ENCODE assay signal across 9 mouse cellular contexts in genomic region chr7:45470869-45471268, GRCm38 (mm10). TPM values are rescaled to one million over a fixed set of nuclear protein-coding genes. Genes with fewer than 3 reads are reported as not detected.
A peak's percentile ranks its signal among the peaks of the same experiment; 100 is the strongest.
DNase-seq lines count a peak whose midpoint lies in the region; ATAC-seq and TF ChIP-seq lines count a peak whose summit lies in the region.
"Had no signal": no experiment of that assay in that cellular context is flagged by ENCODE, and none has a peak within 500 bp of the region (broad histone marks: within the 10 kb centered on the region; RNA-seq: fewer than 3 reads in every experiment).

No protein-coding gene starts in this region.

- no peak for ATAC-seq in forebrain, embryonic 11.5 days (replicated peaks; ENCODE audit: low FRiP score)
- ATAC-seq in forebrain, embryonic 16.5 days, result no peak
- ATAC-seq in common myeloid progenitor, adult 5-6 weeks (replicated peaks; ENCODE audit: low read depth, poor library complexity, severe bottlenecking), result peak; percentile 63
- no peak for ATAC-seq in lung, embryonic 14.5 days (ENCODE audit: insufficient read depth)

- H3K9ac ChIP-seq in forebrain, embryonic 11.5 days (ENCODE audit: low read length), result no peak overlapping the region
- no peak overlapping the region for H3K9ac ChIP-seq in forebrain, embryonic 16.5 days (replicated peaks; ENCODE audit: low read depth, low read length)
- no peak overlapping the region for H3K9ac ChIP-seq in lung, embryonic 14.5 days
- H3K9ac ChIP-seq: hindbrain, embryonic 15.5 days had no signal

- H3K27me3 ChIP-seq in forebrain, embryonic 11.5 days (ENCODE audit: control insufficient read depth, insufficient read depth, low read length), result no peaks in the 10 kb centered on the region
- no peaks in the 10 kb centered on the region for H3K27me3 ChIP-seq in forebrain, embryonic 16.5 days (replicated peaks; ENCODE audit: control insufficient read depth, insufficient read depth, low read length)
- no peaks in the 10 kb centered on the region for H3K27me3 ChIP-seq in testis, adult 2 months (ENCODE audit: control insufficient read depth, insufficient read depth, low read length)
- no peaks in the 10 kb centered on the region for H3K27me3 ChIP-seq in lung, embryonic 14.5 days (ENCODE audit: insufficient read depth, low read length)
- H3K27me3 ChIP-seq: hindbrain, embryonic 15.5 days had no signal

- no peak overlapping the region for H3K4me3 ChIP-seq in forebrain, embryonic 11.5 days (ENCODE audit: low read depth, low read length)
- H3K4me3 ChIP-seq in forebrain, embryonic 16.5 days (replicated peaks; ENCODE audit: low read length), result no peak overlapping the region
- no peak overlapping the region for H3K4me3 ChIP-seq in testis, adult 2 months (ENCODE audit: control insufficient read depth, low read depth, low read length)
- no peak overlapping the region for H3K4me3 ChIP-seq in lung, embryonic 14.5 days (ENCODE audit: low read depth, low read length)
- H3K4me3 ChIP-seq: hindbrain, embryonic 15.5 days had no signal

- no peak for TF ChIP-seq POLR2A in testis, adult 2 months (IDR thresholded peaks at IDR 0.05; ENCODE audit: control insufficient read depth, low read depth, low read length)

- peak; percentile 73 for DNase-seq in forebrain, embryonic 11.5 days (ENCODE audit: low spot score)
- DNase-seq in testis, postnatal 14 days (ENCODE audit: low spot score), result no peak
- peak; percentile 67 to 87 for DNase-seq in kidney, adult 8-10 months
- DNase-seq in lung, embryonic 14.5 days, result peak; percentile 96
- DNase-seq in spleen, adult 12 weeks (ENCODE audit: low spot score), result peak; percentile 62

- H3K4me1 ChIP-seq in forebrain, embryonic 11.5 days (replicated peaks; ENCODE audit: control insufficient read depth, insufficient read depth, low read length), result peaks cover 4% of the 10 kb centered on the region
- H3K4me1 ChIP-seq in forebrain, embryonic 16.5 days (replicated peaks; ENCODE audit: control insufficient read depth, insufficient read depth, low read length), result peaks cover 4% of the 10 kb centered on the region
- H3K4me1 ChIP-seq in testis, adult 2 months (ENCODE audit: control insufficient read depth, insufficient read depth, low read length), result peaks cover 23% of the 10 kb centered on the region
- H3K4me1 ChIP-seq in lung, embryonic 14.5 days (ENCODE audit: insufficient read depth), result no peaks in the 10 kb centered on the region

- H3K9me3 ChIP-seq in forebrain, embryonic 11.5 days (ENCODE audit: control insufficient read depth, low read length), result no peaks in the 10 kb centered on the region
- no peaks in the 10 kb centered on the region for H3K9me3 ChIP-seq in forebrain, embryonic 16.5 days (ENCODE audit: control insufficient read depth, low read length)
- H3K9me3 ChIP-seq in lung, embryonic 14.5 days (ENCODE audit: low read depth, low read length), result no peaks in the 10 kb centered on the region
- H3K9me3 ChIP-seq: hindbrain, embryonic 15.5 days had no signal

- 10% methylated on average over 3 of the region's 3 CpGs for WGBS in forebrain, embryonic 11.5 days
- WGBS in forebrain, embryonic 16.5 days, result 7% methylated on average over 3 of the region's 3 CpGs
- 8% methylated on average over 3 of the region's 3 CpGs for WGBS in lung, embryonic 14.5 days

- no peak overlapping the region for H3K27ac ChIP-seq in forebrain, embryonic 11.5 days (ENCODE audit: low read depth, low read length)
- H3K27ac ChIP-seq in forebrain, embryonic 16.5 days (ENCODE audit: low read length), result no peak overlapping the region
- peak overlapping the region; percentile 32; the same call in 1 of the 2 replicates for H3K27ac ChIP-seq in testis, adult 2 months (ENCODE audit: control insufficient read depth, insufficient read depth, low read depth, low read length)
- H3K27ac ChIP-seq in lung, embryonic 14.5 days (ENCODE audit: low read depth), result no peak overlapping the region
- H3K27ac ChIP-seq: hindbrain, embryonic 15.5 days had no signal

- TF ChIP-seq CTCF in testis, adult 2 months (IDR thresholded peaks at IDR 0.05; ENCODE audit: control insufficient read depth, insufficient read depth, insufficient replicate concordance, low read depth, low read length), result no peak
- peak; percentile 83 for TF ChIP-seq CTCF in lung, embryonic 14.5 days (IDR thresholded peaks at IDR 0.05; ENCODE audit: low read depth)

- no peaks in the 10 kb centered on the region for H3K36me3 ChIP-seq in forebrain, embryonic 11.5 days (ENCODE audit: control insufficient read depth, insufficient read depth, low read length)
- no peaks in the 10 kb centered on the region for H3K36me3 ChIP-seq in forebrain, embryonic 16.5 days (ENCODE audit: control insufficient read depth, insufficient read depth)
- H3K36me3 ChIP-seq in testis, adult 2 months (ENCODE audit: control insufficient read depth, insufficient read depth, low read length), result no peaks in the 10 kb centered on the region
- no peaks in the 10 kb centered on the region for H3K36me3 ChIP-seq in lung, embryonic 14.5 days (ENCODE audit: insufficient read depth)
- H3K36me3 ChIP-seq: hindbrain, embryonic 15.5 days had no signal

- H3K4me2 ChIP-seq in forebrain, embryonic 11.5 days (ENCODE audit: low read depth, low read length, severe bottlenecking), result no peak overlapping the region
- H3K4me2 ChIP-seq in forebrain, embryonic 16.5 days (ENCODE audit: low read length), result no peak overlapping the region
- H3K4me2 ChIP-seq in lung, embryonic 14.5 days, result no peak overlapping the region
- H3K4me2 ChIP-seq: hindbrain, embryonic 15.5 days had no signal

RNA-seq across cellular contexts. Expression of gene Bax, which starts 4.2 kb away (rescaled TPM):
- 192 and 202 TPM in 2 replicates for polyA plus RNA-seq in forebrain, embryonic 11.5 days (2014; fragmentation: Nextera tagmentation; extraction: Ambion mirVana)
- 225 and 257 TPM in 2 replicates for polyA plus RNA-seq in forebrain, embryonic 16.5 days (2015; fragmentation: Nextera tagmentation; extraction: Ambion mirVana)
- 24.9 and 26.3 TPM in 2 replicates for polyA plus RNA-seq in testis, adult 2 months (2012; rRNA removed)
- 34.0 and 35.6 TPM in 2 replicates for total RNA-seq in common myeloid progenitor, adult 5-6 weeks (2017)
- polyA plus RNA-seq in lung, embryonic 14.5 days (2014; fragmentation: Nextera tagmentation; extraction: Ambion mirVana), result 135 and 139 TPM in 2 replicates

RNA-seq across cellular contexts. Expression of gene Tulp2, which starts 10.8 kb away (rescaled TPM):
- polyA plus RNA-seq in forebrain, embryonic 11.5 days (2014; fragmentation: Nextera tagmentation; extraction: Ambion mirVana), result 0.13 and 0.29 TPM in 2 replicates
- 0.12 TPM in 1 of 2 replicates, not detected in the other for polyA plus RNA-seq in forebrain, embryonic 16.5 days (2015; fragmentation: Nextera tagmentation; extraction: Ambion mirVana)
- polyA plus RNA-seq in testis, adult 2 months (2012; rRNA removed), result 879 and 1,010 TPM in 2 replicates
- total RNA-seq in common myeloid progenitor, adult 5-6 weeks (2017), result not detected in 2 replicates
- 0.47 and 0.86 TPM in 2 replicates for polyA plus RNA-seq in lung, embryonic 14.5 days (2014; fragmentation: Nextera tagmentation; extraction: Ambion mirVana)

RNA-seq across cellular contexts. Expression of gene Ftl1, which starts 11.2 kb away (rescaled TPM):
- 4,947 and 5,145 TPM in 2 replicates for polyA plus RNA-seq in forebrain, embryonic 11.5 days (2014; fragmentation: Nextera tagmentation; extraction: Ambion mirVana)
- polyA plus RNA-seq in forebrain, embryonic 16.5 days (2015; fragmentation: Nextera tagmentation; extraction: Ambion mirVana), result 5,701 and 5,899 TPM in 2 replicates
- polyA plus RNA-seq in testis, adult 2 months (2012; rRNA removed), result 152 and 188 TPM in 2 replicates
- 650 and 699 TPM in 2 replicates for total RNA-seq in common myeloid progenitor, adult 5-6 weeks (2017)
- polyA plus RNA-seq in lung, embryonic 14.5 days (2014; fragmentation: Nextera tagmentation; extraction: Ambion mirVana), result 4,463 and 4,749 TPM in 2 replicates

RNA-seq across cellular contexts. Expression of gene Gm45808, which starts 15.7 kb away (rescaled TPM):
- polyA plus RNA-seq in forebrain, embryonic 11.5 days (2014; fragmentation: Nextera tagmentation; extraction: Ambion mirVana), result not detected in 2 replicates
- polyA plus RNA-seq in forebrain, embryonic 16.5 days (2015; fragmentation: Nextera tagmentation; extraction: Ambion mirVana), result not detected in 2 replicates
- 0.81 TPM in 1 of 2 replicates, not detected in the other for polyA plus RNA-seq in testis, adult 2 months (2012; rRNA removed)
- total RNA-seq in common myeloid progenitor, adult 5-6 weeks (2017), result not detected in 2 replicates
- not detected in 2 replicates for polyA plus RNA-seq in lung, embryonic 14.5 days (2014; fragmentation: Nextera tagmentation; extraction: Ambion mirVana)
- polyA plus RNA-seq: hindbrain, embryonic 15.5 days had no signal

RNA-seq across cellular contexts. Expression of gene Dhdh, which starts 17.7 kb away (rescaled TPM):
- 4.3 and 4.6 TPM in 2 replicates for polyA plus RNA-seq in forebrain, embryonic 11.5 days (2014; fragmentation: Nextera tagmentation; extraction: Ambion mirVana)
- polyA plus RNA-seq in forebrain, embryonic 16.5 days (2015; fragmentation: Nextera tagmentation; extraction: Ambion mirVana), result 2.2 and 3.0 TPM in 2 replicates
- 3.0 and 3.4 TPM in 2 replicates for polyA plus RNA-seq in testis, adult 2 months (2012; rRNA removed)
- 11.8 and 13.4 TPM in 2 replicates for total RNA-seq in common myeloid progenitor, adult 5-6 weeks (2017)
- 3.0 and 3.3 TPM in 2 replicates for polyA plus RNA-seq in lung, embryonic 14.5 days (2014; fragmentation: Nextera tagmentation; extraction: Ambion mirVana)

Comparison
In these comparisons a context has a peak if more than half of its experiments do, and no peak if none do; other contexts are left out.
1. RNA of gene Tulp2, which starts 10.8 kb away (polyA plus RNA-seq): 879 to 1,010 TPM in testis, adult 2 months; 0.47 to 0.86 TPM in lung, embryonic 14.5 days, 0.13 to 0.29 TPM in forebrain, embryonic 11.5 days and 0.12 TPM in forebrain, embryonic 16.5 days; every median in the first group is over 100 times any median in the second.
2. RNA of gene Ftl1, which starts 11.2 kb away (polyA plus RNA-seq): 5,701 to 5,899 TPM in forebrain, embryonic 16.5 days, 4,947 to 5,145 TPM in forebrain, embryonic 11.5 days and 4,463 to 4,749 TPM in lung, embryonic 14.5 days; 152 to 188 TPM in testis, adult 2 months; every median in the first group is over 10 times any median in the second.